Mouse (Mus musculus) adrenal gland, postnatal 4 days (tissue): ENCODE data around the gene Polr3a. TPM values are rescaled to one million over a fixed set of nuclear protein-coding genes. Genes with fewer than 3 reads are reported as not detected.

Experiments used
- DNase-seq, 2 experiments: peaks; one replicate each; pipeline ENCODE4 v3.0.0; 2021 to 2022; ENCODE audit warnings: low spot score in 2 of 2, mixed read lengths in 2 of 2
- long read RNA-seq, 2 experiments: library from polyadenylated mRNA; stranded (forward); transcript quantifications; one replicate each; pipeline ENCODE4 v2.0.0; 2021
- total RNA-seq, 2 experiments: library from RNA; stranded (reverse); gene quantifications; 2 replicates each; pipeline ENCODE4 v1.2.3; 2021

Polr3a gene
- total RNA-seq = 10 to 100 TPM; 29.3 to 32.2 TPM
- long read RNA-seq, experiment 1, full-length matches to known transcripts = 1 of 4 reads
- long read RNA-seq, experiment 1, partial matches to known transcripts = 3 of 4 reads
- long read RNA-seq, experiment 1, other reads (novel, unspliced or antisense) = 0 of 4 reads
- long read RNA-seq, experiment 2, full-length matches to known transcripts = 4 of 14 reads
- long read RNA-seq, experiment 2, partial matches to known transcripts = 8 of 14 reads
- long read RNA-seq, experiment 2, other reads (novel, unspliced or antisense) = 2 of 14 reads

GRCm38 (mm10) chr14:24486773-24487227 is at the start of gene Polr3a, which contains the start of gene Rps24:
Gene Polr3a (minus strand): TSS chr14:24487058.
Gene Rps24 (plus strand): TSS chr14:24487125.
- peak; percentile 62 to 76 for DNase-seq

GRCm38 (mm10) chr14:24534865-24535545 is 48.1 kb upstream of the Polr3a start:
- DNase-seq = no peak

GRCm38 (mm10) chr14:24530228-24530627 is 43.4 kb upstream of the Polr3a start:
- DNase-seq = no peak

- no peak for DNase-seq
Observed at GRCm38 (mm10) chr14:24526440-24526839, 39.6 kb upstream of the Polr3a start.

GRCm38 (mm10) chr14:24525677-24526415 is 39.0 kb upstream of the Polr3a start:
- no peak for DNase-seq

GRCm38 (mm10) chr14:24525137-24525536 is 38.3 kb upstream of the Polr3a start:
- no peak for DNase-seq

GRCm38 (mm10) chr14:24521597-24521996 is 34.7 kb upstream of the Polr3a start:
- DNase-seq = no peak

- DNase-seq = no peak
Observed at GRCm38 (mm10) chr14:24512527-24513161, 25.8 kb upstream of the Polr3a start.

- DNase-seq = no peak
Observed at GRCm38 (mm10) chr14:24510679-24511078, 23.8 kb upstream of the Polr3a start.

- DNase-seq = no peak
Observed at GRCm38 (mm10) chr14:24510218-24510617, 23.4 kb upstream of the Polr3a start.

- no peak for DNase-seq
Observed at GRCm38 (mm10) chr14:24509557-24509956, 22.7 kb upstream of the Polr3a start.

GRCm38 (mm10) chr14:24508070-24508773 is 21.4 kb upstream of the Polr3a start:
- DNase-seq = no peak

- no peak for DNase-seq
Observed at GRCm38 (mm10) chr14:24507452-24508069, 20.7 kb upstream of the Polr3a start.

GRCm38 (mm10) chr14:24501256-24501655 is 14.4 kb upstream of the Polr3a start:
- no peak for DNase-seq

GRCm38 (mm10) chr14:24500845-24501186 is 14.0 kb upstream of the Polr3a start:
- no peak for DNase-seq

- peak; percentile 58 to 78 for DNase-seq
Observed at GRCm38 (mm10) chr14:24500091-24500844, 13.4 kb upstream of the Polr3a start.

- DNase-seq = no peak
Observed at GRCm38 (mm10) chr14:24499478-24499877, 12.6 kb upstream of the Polr3a start.

- DNase-seq = no peak
Observed at GRCm38 (mm10) chr14:24498561-24499255, 11.8 kb upstream of the Polr3a start.

GRCm38 (mm10) chr14:24497443-24497842 is 10.6 kb upstream of the Polr3a start:
- no peak for DNase-seq
